Mouse (Mus musculus): ENCODE results near the gene Mpdu1.
"Not testable (repeated sequence)": the region's sequence is repeated elsewhere in the genome, so short reads cannot be mapped to it uniquely, and the experiment has no call there.

The Mpdu1 gene

GRCm38 (mm10) chr11:69662967-69663671 is 677 bp upstream of the Mpdu1 start:
- DNase-seq: no peak

- DNase-seq: no peak
These were observed 1.1 kb downstream of the Mpdu1 start for GRCm38 (mm10) chr11:69661221-69661881.

GRCm38 (mm10) chr11:69657462-69657881 is 5.0 kb downstream of the Mpdu1 start:
- no peak for DNase-seq

- no peak for DNase-seq
These were observed 5.6 kb downstream of the Mpdu1 start for GRCm38 (mm10) chr11:69656617-69657461.

- DNase-seq: no peak
These were observed 6.4 kb downstream of the Mpdu1 start for GRCm38 (mm10) chr11:69656065-69656455.

GRCm38 (mm10) chr11:69655264-69656064 is 7.0 kb downstream of the Mpdu1 start, which contains the start of gene Sox15:
TSS of gene Sox15 (plus strand) at chr11:69655314.
- DNase-seq: peak; percentile 79

- DNase-seq: no peak
These were observed 7.7 kb downstream of the Mpdu1 start for GRCm38 (mm10) chr11:69654760-69655159.

GRCm38 (mm10) chr11:69653399-69653798 is 9.0 kb downstream of the Mpdu1 start:
- DNase-seq: no peak

- no peak for DNase-seq
These were observed 16.6 kb downstream of the Mpdu1 start for GRCm38 (mm10) chr11:69645860-69646259.

- DNase-seq: no peak
These were observed 27.0 kb downstream of the Mpdu1 start for GRCm38 (mm10) chr11:69635471-69635870.

- no peak for DNase-seq
These were observed 29.1 kb downstream of the Mpdu1 start for GRCm38 (mm10) chr11:69633128-69633866.

GRCm38 (mm10) chr11:69632284-69633089 is 30.0 kb downstream of the Mpdu1 start, which contains the start of gene Fxr2:
TSS of gene Fxr2 (plus strand) at chr11:69632990.
- DNase-seq: peak; percentile 100

GRCm38 (mm10) chr11:69629802-69630201 is 32.6 kb downstream of the Mpdu1 start:
- DNase-seq: no peak

GRCm38 (mm10) chr11:69628286-69628685 is 34.2 kb downstream of the Mpdu1 start:
- DNase-seq: peak; percentile 65

- DNase-seq: not testable (repeated sequence)
These were observed 38.1 kb downstream of the Mpdu1 start for GRCm38 (mm10) chr11:69624339-69624738.

GRCm38 (mm10) chr11:69623006-69623405 is 39.4 kb downstream of the Mpdu1 start:
- no peak for DNase-seq

GRCm38 (mm10) chr11:69622406-69622805 is 40.0 kb downstream of the Mpdu1 start:
- DNase-seq: no peak

GRCm38 (mm10) chr11:69621571-69622268 is 40.7 kb downstream of the Mpdu1 start, which contains the start of gene Sat2:
TSS of gene Sat2 (plus strand) at chr11:69622024.
- DNase-seq: peak; percentile 44

- no peak for DNase-seq
These were observed 41.9 kb downstream of the Mpdu1 start for GRCm38 (mm10) chr11:69620394-69621081.
